Mouse (Mus musculus) midbrain, embryonic 14.5 days (tissue): ENCODE measurements around the gene Prelid1. TPM values are rescaled to one million over a fixed set of nuclear protein-coding genes. Genes with fewer than 3 reads are reported as not detected.

Source experiments
- ATAC-seq: fragments of 200-750 bp; cut with Nextera tagmentation; 2 replicates; pipeline ENCODE4 v1.8.0; 2017; ENCODE audit warnings: moderate number of reproducible peaks, moderate library complexity; ENCODE audit not compliant: low FRiP score, low TSS enrichment
- DNase-seq: peaks from one replicate; pipeline ENCODE4 v3.0.0-alpha.2; 2015
- H3K27ac ChIP-seq: fragments of 300-500 bp; sonication (generic); replicated peaks from 2 replicates; pipeline ENCODE4 v1.5.1; 2014; ENCODE audit warnings: mild to moderate bottlenecking, low read depth, low read length, moderate library complexity
- H3K27me3 ChIP-seq: fragments of 300-500 bp; sonication (generic); 2 replicates; pipeline ENCODE4 v1.6.1; 2014; ENCODE audit warnings: low read length, control low read depth, mixed read lengths; ENCODE audit not compliant: control insufficient read depth, insufficient read depth
- H3K36me3 ChIP-seq: fragments of 300-500 bp; sonication (generic); 2 replicates; pipeline ENCODE4 v1.6.1; 2014; ENCODE audit warnings: low read length, control low read depth; ENCODE audit not compliant: control insufficient read depth, insufficient read depth
- H3K4me1 ChIP-seq: fragments of 300-500 bp; sonication (generic); 2 replicates; pipeline ENCODE4 v1.6.1; 2014; ENCODE audit warnings: mild to moderate bottlenecking, antibody characterized with exemption, low read length, control low read depth; ENCODE audit not compliant: control insufficient read depth, insufficient read depth
- H3K4me2 ChIP-seq: fragments of 300-500 bp; sonication (generic); 2 replicates; pipeline ENCODE4 v1.6.1; 2014; ENCODE audit warnings: mild to moderate bottlenecking, low read length, moderate library complexity
- H3K4me3 ChIP-seq: fragments of 300-500 bp; sonication (generic); replicated peaks from 2 replicates; pipeline ENCODE4 v1.5.1; 2014; ENCODE audit warnings: low read depth, low read length
- H3K9ac ChIP-seq: fragments of 300-500 bp; sonication (generic); replicated peaks from 2 replicates; pipeline ENCODE4 v1.6.1; 2014; ENCODE audit warnings: mild to moderate bottlenecking, low read length, moderate library complexity
- H3K9me3 ChIP-seq: fragments of 300-500 bp; sonication (generic); 2 replicates; pipeline ENCODE4 v1.6.1; 2016; ENCODE audit warnings: low read length, control low read depth, mixed read lengths; ENCODE audit not compliant: control insufficient read depth
- WGBS: fragments of 180-500 bp; shearing (Covaris S2); extraction: QIAGEN DNeasy Blood & Tissue Kit; methylation state at CpG from one replicate; pipeline ENCODE4 v1.1.7; 2014; 5-methylcytosine and 5-hydroxymethylcytosine counted together
- polyA plus RNA-seq: library from polyadenylated mRNA; unstranded; fragments of >200 nt; fragmentation: Nextera tagmentation; extraction: Ambion mirVana; gene quantifications from 2 replicates; pipeline ENCODE4 v1.2.1, GENCODE M21; 2014

Gene Prelid1
- polyA plus RNA-seq, 1 experiment from 2014 or later, result 336 TPM

- Histone ChIP-seq H3K9ac (no peak overlapping the region), H3K9me3 (no peaks in the 10 kb centered on the region), H3K4me1 (no peaks in the 10 kb centered on the region), H3K36me3 (peaks cover 8% of the 10 kb centered on the region), H3K4me2 (no peak overlapping the region), H3K4me3 (no peak overlapping the region), H3K27ac (no peak overlapping the region), H3K27me3 (no peaks in the 10 kb centered on the region)
- DNase-seq (no peak), ATAC-seq (no peak)
- WGBS, result 42% methylated on average over 2 of the region's 2 CpGs
These were observed 19.0 kb downstream of the Prelid1 start for GRCm38 (mm10) chr13:55339259-55339658.

- 43% methylated on average over 11 of the region's 11 CpGs for WGBS
- H3K36me3 ChIP-seq, result peaks cover 40% of the 10 kb centered on the region
- H3K4me3 ChIP-seq, result no peak overlapping the region
- no peak overlapping the region for H3K9ac ChIP-seq
- H3K27ac ChIP-seq, result no peak overlapping the region
- no peaks in the 10 kb centered on the region for H3K9me3 ChIP-seq
- H3K4me1 ChIP-seq, result no peaks in the 10 kb centered on the region
- no peak overlapping the region for H3K4me2 ChIP-seq
- no peak for DNase-seq
- ATAC-seq, result no peak
- H3K27me3 ChIP-seq, result no peaks in the 10 kb centered on the region
These were observed 22.2 kb downstream of the Prelid1 start for GRCm38 (mm10) chr13:55342469-55342868.

- no peak for ATAC-seq
- Histone ChIP-seq H3K9ac (no peak overlapping the region), H3K27me3 (no peaks in the 10 kb centered on the region), H3K4me2 (no peak overlapping the region), H3K36me3 (peaks cover 58% of the 10 kb centered on the region), H3K4me1 (no peaks in the 10 kb centered on the region), H3K4me3 (no peak overlapping the region), H3K27ac (no peak overlapping the region), H3K9me3 (no peaks in the 10 kb centered on the region)
- DNase-seq, result no peak
- 90% methylated on average over 7 of the region's 7 CpGs for WGBS
These were observed 24.0 kb downstream of the Prelid1 start for GRCm38 (mm10) chr13:55344286-55344685.

GRCm38 (mm10) chr13:55346745-55347144 lies 26.4 kb downstream of the Prelid1 start:
- no peaks in the 10 kb centered on the region for H3K9me3 ChIP-seq
- no peaks in the 10 kb centered on the region for H3K27me3 ChIP-seq
- WGBS, result 87% methylated on average over 11 of the region's 11 CpGs
- peaks cover 81% of the 10 kb centered on the region for H3K36me3 ChIP-seq
- H3K27ac ChIP-seq, result no peak overlapping the region
- no peaks in the 10 kb centered on the region for H3K4me1 ChIP-seq
- H3K4me3 ChIP-seq, result no peak overlapping the region
- ATAC-seq (no peak), DNase-seq (no peak)
- H3K4me2 ChIP-seq, result no peak overlapping the region
- no peak overlapping the region for H3K9ac ChIP-seq

- ATAC-seq, result no peak
- Histone ChIP-seq H3K4me3 (peak overlapping the region; percentile 93), H3K9me3 (no peaks in the 10 kb centered on the region), H3K27ac (no peak overlapping the region), H3K4me1 (peaks cover 14% of the 10 kb centered on the region), H3K4me2 (peak overlapping the region; percentile 65), H3K36me3 (peaks cover 39% of the 10 kb centered on the region), H3K27me3 (no peaks in the 10 kb centered on the region; the same call in 1 of the 2 replicates), H3K9ac (no peak overlapping the region)
- DNase-seq, result no peak
These were observed 40.8 kb downstream of the Prelid1 start for GRCm38 (mm10) chr13:55361145-55361544.

GRCm38 (mm10) chr13:55361974-55362452 lies 41.7 kb downstream of the Prelid1 start:
- Histone ChIP-seq H3K4me3 (peak overlapping the region; percentile 93), H3K36me3 (peaks cover 34% of the 10 kb centered on the region), H3K9ac (peak overlapping the region; percentile 84), H3K27ac (peak overlapping the region; percentile 89), H3K4me1 (peaks cover 14% of the 10 kb centered on the region), H3K9me3 (no peaks in the 10 kb centered on the region), H3K4me2 (peak overlapping the region; percentile 65), H3K27me3 (no peaks in the 10 kb centered on the region; the same call in 1 of the 2 replicates)
- DNase-seq, result no peak
- peak; percentile 47 for ATAC-seq
- WGBS, result 1% methylated on average over 32 of the region's 32 CpGs

GRCm38 (mm10) chr13:55362453-55363060 lies 42.3 kb downstream of the Prelid1 start, which contains the start of gene Lman2:
Lman2 (minus strand) TSS chr13:55362783.
- WGBS, result under 1% methylated on average over 35 of the region's 35 CpGs
- peak within 1 kb of the TSS; percentile 84 for H3K9ac ChIP-seq
- peak within 1 kb of the TSS; percentile 89 for H3K27ac ChIP-seq
- ATAC-seq (peak; percentile 98), DNase-seq (peak; percentile 99)
- no peaks in the 10 kb centered on the region for H3K9me3 ChIP-seq
- peaks cover 14% of the 10 kb centered on the region for H3K4me1 ChIP-seq
- H3K36me3 ChIP-seq, result peaks cover 32% of the 10 kb centered on the region
- H3K27me3 ChIP-seq, result no peaks in the 10 kb centered on the region; the same call in 1 of the 2 replicates
- peak within 1 kb of the TSS; percentile 65 for H3K4me2 ChIP-seq
- H3K4me3 ChIP-seq, result peak within 1 kb of the TSS; percentile 93

- Histone ChIP-seq H3K9me3 (no peaks in the 10 kb centered on the region), H3K36me3 (no peaks in the 10 kb centered on the region), H3K27ac (no peak overlapping the region), H3K4me1 (no peaks in the 10 kb centered on the region), H3K9ac (no peak overlapping the region), H3K4me2 (no peak overlapping the region), H3K27me3 (no peaks in the 10 kb centered on the region; the same call in 1 of the 2 replicates), H3K4me3 (no peak overlapping the region)
- ATAC-seq (no peak), DNase-seq (no peak)
- whole genome bisulfite sequencing, result 78% methylated on average over 7 of the region's 7 CpGs
These were observed 48.1 kb downstream of the Prelid1 start for GRCm38 (mm10) chr13:55368401-55368800.

GRCm38 (mm10) chr13:55369531-55370114 lies 49.3 kb downstream of the Prelid1 start, which contains the start of gene Rgs14:
Rgs14 (plus strand) TSS chr13:55369732.
- Histone ChIP-seq H3K27me3 (no peaks in the 10 kb centered on the region; the same call in 1 of the 2 replicates), H3K9me3 (no peaks in the 10 kb centered on the region), H3K4me3 (no peak within 1 kb of the TSS), H3K36me3 (no peaks in the 10 kb centered on the region), H3K27ac (no peak within 1 kb of the TSS), H3K9ac (no peak within 1 kb of the TSS), H3K4me2 (no peak within 1 kb of the TSS), H3K4me1 (no peaks in the 10 kb centered on the region)
- DNase-seq (no peak), ATAC-seq (no peak)
- WGBS, result 68% methylated on average over 13 of the region's 13 CpGs
